Mouse (Mus musculus) lung, postnatal 0 days (tissue): ENCODE data around the gene Sncg. TPM values are rescaled to one million over a fixed set of nuclear protein-coding genes. Genes with fewer than 3 reads are reported as not detected.
"Not testable (repeated sequence)": the region's sequence is repeated elsewhere in the genome, so short reads cannot be mapped to it uniquely, and the experiment has no call there.

Experiments used
- ATAC-seq: fragments of 200-750 bp; cut with Nextera tagmentation; 2 replicates; pipeline ENCODE4 v1.8.0; 2017; ENCODE audit warnings: moderate library complexity
- DNase-seq: peaks from one replicate; pipeline ENCODE4 v3.0.0-alpha.2; 2016; ENCODE audit warnings: low spot score
- H3K27ac ChIP-seq: fragments of 300-500 bp; sonication (generic); 2 replicates; pipeline ENCODE4 v1.5.1; 2014; ENCODE audit warnings: antibody characterized with exemption, mild to moderate bottlenecking, low read length, mixed read lengths
- H3K27me3 ChIP-seq: fragments of 300-500 bp; sonication (generic); replicated peaks from 2 replicates; pipeline ENCODE4 v1.6.1; 2014; ENCODE audit warnings: low read length, mixed read lengths; ENCODE audit not compliant: insufficient read depth
- H3K36me3 ChIP-seq: fragments of 300-500 bp; sonication (generic); 2 replicates; pipeline ENCODE4 v1.6.1; 2014; ENCODE audit warnings: low read length, mixed read lengths; ENCODE audit not compliant: insufficient read depth
- H3K4me1 ChIP-seq: fragments of 300-500 bp; sonication (generic); 2 replicates; pipeline ENCODE4 v1.6.1; 2014; ENCODE audit warnings: antibody characterized with exemption, low read depth, low read length, mixed read lengths; ENCODE audit not compliant: insufficient read depth
- H3K4me2 ChIP-seq: fragments of 300-500 bp; sonication (generic); replicated peaks from 2 replicates; pipeline ENCODE4 v1.6.1; 2014; ENCODE audit warnings: low read depth, mild to moderate bottlenecking, low read length, moderate library complexity, mixed read lengths
- H3K4me3 ChIP-seq: fragments of 300-500 bp; sonication (generic); 2 replicates; pipeline ENCODE4 v1.5.1; 2014; ENCODE audit warnings: low read depth, low read length
- H3K9ac ChIP-seq: fragments of 300-500 bp; sonication (generic); replicated peaks from 2 replicates; pipeline ENCODE4 v1.6.1; 2014; ENCODE audit warnings: low read depth, mild to moderate bottlenecking
- H3K9me3 ChIP-seq: fragments of 300-500 bp; sonication (generic); 2 replicates; pipeline ENCODE4 v1.6.1; 2016; ENCODE audit warnings: low read length, mixed read lengths
- CTCF ChIP-seq: IDR thresholded peaks from 2 replicates; pipeline ENCODE4 v1.5.1; 2016; ENCODE audit warnings: antibody characterized with exemption, mild to moderate bottlenecking
- EP300 ChIP-seq: IDR thresholded peaks from 2 replicates; pipeline ENCODE4 v1.6.1; 2016; ENCODE audit warnings: antibody characterized with exemption, mild to moderate bottlenecking, control low read depth
- WGBS: fragments of 180-500 bp; shearing (Covaris S2); extraction: QIAGEN DNeasy Blood & Tissue Kit; methylation state at CpG from one replicate; pipeline ENCODE4 v1.1.7; 2014; 5-methylcytosine and 5-hydroxymethylcytosine counted together
- polyA plus RNA-seq: library from polyadenylated mRNA; unstranded; fragments of >200 nt; fragmentation: Nextera tagmentation; extraction: Ambion mirVana; gene quantifications from 2 replicates; pipeline ENCODE4 v1.2.1, GENCODE M21; 2015

Gene Sncg
- polyA plus RNA-seq: 2.1 and 2.2 TPM in 2 replicates

DNA sequence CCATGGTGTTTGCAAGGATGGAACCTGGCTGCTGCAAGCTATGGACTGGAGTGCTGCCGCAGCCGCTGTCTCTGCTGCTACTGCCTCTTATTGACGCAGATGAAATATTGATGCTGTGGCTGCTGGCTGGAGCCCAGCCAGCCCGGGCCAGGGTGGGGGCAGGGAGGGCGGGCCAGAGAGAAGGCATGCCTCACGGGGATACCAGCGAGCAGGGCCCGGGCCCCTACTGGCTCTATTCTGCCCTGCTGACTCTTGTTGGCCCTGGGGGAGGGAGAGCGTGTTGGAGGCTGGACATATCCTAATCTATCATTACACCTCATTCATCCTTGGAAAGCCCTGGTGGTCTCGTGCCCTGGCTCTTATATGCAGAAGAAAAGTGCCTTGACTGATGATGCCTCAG is at the start of gene Sncg:
TSS of gene Sncg (minus strand) at position 213 of the 400 bp plus-strand sequence.
- H3K27ac ChIP-seq: no peak within 1 kb of the TSS
- no peaks in the 10 kb centered on the region for H3K9me3 ChIP-seq
- no peak within 1 kb of the TSS for H3K9ac ChIP-seq
- H3K27me3 ChIP-seq: no peaks in the 10 kb centered on the region
- 0 out of 2 replicates have a peak, but pooled peaks cover 4% of the 10 kb centered on the region for H3K4me1 ChIP-seq
- DNase-seq (no peak), ATAC-seq (0 out of 2 replicates have a peak, but pooled peaks have one; percentile 16)
- 23% methylated on average over 10 of the region's 10 CpGs for WGBS
- H3K36me3 ChIP-seq: no peaks in the 10 kb centered on the region
- peak within 1 kb of the TSS; percentile 19 for H3K4me3 ChIP-seq
- TF ChIP-seq CTCF: no peak
- no peak for TF ChIP-seq EP300
- H3K4me2 ChIP-seq: peak within 1 kb of the TSS; percentile 30

DNA sequence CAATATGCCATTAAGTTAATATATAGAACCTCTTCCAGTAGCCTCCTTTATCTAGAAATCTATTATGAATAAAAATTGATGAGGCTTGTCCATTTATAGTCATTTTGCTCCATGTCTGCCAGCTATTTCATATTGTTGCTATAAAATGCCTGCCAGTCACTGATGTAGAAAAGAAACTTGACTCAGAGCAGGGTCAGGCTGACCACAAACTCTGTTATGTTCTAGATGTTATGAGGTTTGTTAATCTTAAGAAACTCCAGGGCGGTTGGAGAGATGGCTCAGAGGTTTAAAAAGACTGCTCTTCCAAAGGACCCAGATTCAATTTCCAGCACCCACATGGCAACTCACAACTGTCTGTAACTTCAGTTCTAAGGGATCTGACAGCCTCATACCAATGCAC is 46.5 kb upstream of the Sncg start:
- TF ChIP-seq EP300 (no peak), CTCF (no peak)
- Histone ChIP-seq H3K9ac (no peak overlapping the region), H3K27ac (no peak overlapping the region), H3K36me3 (no peaks in the 10 kb centered on the region), H3K4me2 (no peak overlapping the region), H3K9me3 (no peaks in the 10 kb centered on the region), H3K4me3 (no peak overlapping the region), H3K27me3 (no peaks in the 10 kb centered on the region), H3K4me1 (no peaks in the 10 kb centered on the region)
- DNase-seq (no peak), ATAC-seq (no peak)
- 92% methylated on average over 1 of the region's 1 CpGs for WGBS

DNA sequence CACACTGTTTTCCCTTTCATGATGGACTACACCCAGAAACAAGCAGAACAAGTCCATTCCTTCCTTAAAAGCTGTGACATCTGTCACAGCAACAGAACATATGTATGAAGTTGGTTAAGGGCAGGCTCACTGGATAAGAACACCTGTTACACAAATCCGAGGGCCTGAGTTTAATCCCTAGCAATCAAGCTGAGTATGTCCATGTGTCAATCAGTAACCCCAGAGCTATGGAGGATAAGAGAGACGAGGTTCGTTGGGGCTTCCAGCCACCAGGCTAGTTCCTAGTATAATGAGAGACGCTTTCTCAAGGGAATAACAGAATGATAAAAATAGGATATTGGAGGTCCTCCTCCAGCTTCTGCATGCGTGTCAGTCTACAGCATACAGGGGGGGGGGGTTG is 42.9 kb upstream of the Sncg start:
- Histone ChIP-seq H3K4me2 (no peak overlapping the region), H3K4me1 (no peaks in the 10 kb centered on the region), H3K4me3 (no peak overlapping the region), H3K9me3 (no peaks in the 10 kb centered on the region), H3K9ac (no peak overlapping the region), H3K27me3 (no peaks in the 10 kb centered on the region), H3K27ac (no peak overlapping the region), H3K36me3 (0 out of 2 replicates have a peak, but pooled peaks cover 17% of the 10 kb centered on the region)
- DNase-seq (no peak), ATAC-seq (no peak)
- TF ChIP-seq EP300 (no peak), CTCF (no peak)
- WGBS: 89% methylated on average over 5 of the region's 5 CpGs

DNA sequence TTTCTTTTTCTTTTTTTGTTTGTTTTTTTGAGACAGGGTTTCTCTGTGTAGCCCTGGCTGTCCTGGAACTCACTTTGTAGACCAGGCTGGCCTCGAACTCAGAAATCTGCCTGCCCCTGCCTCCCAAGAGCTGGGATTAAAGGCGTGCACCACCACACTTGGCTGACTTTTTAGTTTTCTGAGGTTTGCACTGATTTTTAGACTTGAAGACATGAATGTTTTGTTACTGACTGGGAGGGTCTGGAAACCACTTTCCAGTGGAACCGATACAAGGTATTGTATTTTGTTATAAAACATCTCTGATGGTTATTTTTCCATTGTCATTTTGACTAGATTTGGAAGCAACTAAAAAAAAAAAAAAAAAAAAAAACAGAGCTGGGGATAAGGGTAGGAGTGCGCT is 42.4 kb upstream of the Sncg start:
- H3K27ac ChIP-seq, H3K4me1 ChIP-seq, DNase-seq, H3K27me3 ChIP-seq, H3K4me3 ChIP-seq, ATAC-seq, H3K9ac ChIP-seq, H3K9me3 ChIP-seq, H3K4me2 ChIP-seq: not testable (repeated sequence)
- H3K36me3 ChIP-seq: 0 out of 2 replicates have a peak, but pooled peaks cover 17% of the 10 kb centered on the region
- 95% methylated on average over 4 of the region's 4 CpGs for WGBS

DNA sequence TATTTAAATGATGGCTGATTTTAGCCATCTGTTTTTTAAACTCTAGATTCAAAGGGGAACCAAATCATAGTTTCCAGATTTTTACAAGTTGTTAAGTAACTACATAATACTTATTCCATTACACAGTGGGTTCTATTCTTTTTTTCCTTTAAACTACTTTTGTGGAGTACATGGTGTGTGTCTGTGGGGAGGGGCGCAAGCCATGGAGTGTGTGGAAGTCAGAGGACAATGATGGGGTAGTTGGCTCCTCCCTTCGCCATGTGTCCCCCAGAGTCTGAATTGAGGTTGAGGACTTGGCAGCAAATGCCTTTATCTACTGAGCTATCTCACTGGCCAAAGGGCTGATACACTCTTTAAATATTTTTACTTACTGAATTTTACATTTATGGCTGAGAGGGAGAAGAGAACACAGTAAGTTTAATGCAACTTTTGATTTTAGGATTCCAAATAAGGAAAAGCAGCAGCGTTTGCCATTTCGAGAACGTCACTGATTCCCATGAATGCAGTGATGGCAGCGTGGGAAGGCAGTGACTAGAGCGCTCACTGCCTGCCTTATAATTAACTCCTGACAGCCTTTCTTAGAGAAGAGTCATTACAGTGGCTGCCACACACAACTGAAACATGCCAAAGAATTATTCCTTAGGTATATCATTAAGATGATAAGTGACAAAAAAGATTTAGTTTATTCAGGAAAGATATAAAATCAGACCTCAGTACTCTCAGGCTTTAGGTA is 37.7 kb upstream of the Sncg start:
- no peak overlapping the region for H3K9ac ChIP-seq
- H3K4me1 ChIP-seq: no peaks in the 10 kb centered on the region
- TF ChIP-seq EP300 (no peak), CTCF (no peak)
- DNase-seq (no peak), ATAC-seq (no peak)
- no peaks in the 10 kb centered on the region for H3K9me3 ChIP-seq
- WGBS: 91% methylated on average over 7 of the region's 7 CpGs
- H3K4me3 ChIP-seq: no peak overlapping the region
- H3K4me2 ChIP-seq: no peak overlapping the region
- H3K27me3 ChIP-seq: no peaks in the 10 kb centered on the region
- peaks cover 17% of the 10 kb centered on the region; the same call in 1 of the 2 replicates for H3K36me3 ChIP-seq
- no peak overlapping the region for H3K27ac ChIP-seq

DNA sequence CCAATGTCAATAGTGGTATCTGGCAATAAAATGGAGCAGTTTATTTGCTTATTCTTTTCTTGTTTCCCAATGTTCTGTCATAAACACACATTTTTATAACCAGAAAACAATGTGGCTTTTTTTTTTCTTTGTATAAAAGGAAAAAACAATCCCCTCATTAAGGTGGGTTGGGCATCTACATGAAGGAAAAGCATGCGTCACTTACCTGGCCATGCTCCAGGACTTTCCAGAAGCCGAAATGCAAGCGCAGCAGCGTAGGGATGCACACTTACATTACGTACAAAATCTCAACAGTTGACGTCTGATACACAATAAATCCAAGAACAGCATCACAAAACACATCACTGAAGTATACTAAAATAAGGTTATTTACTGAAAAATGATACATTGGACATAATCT is 36.1 kb upstream of the Sncg start:
- no peak overlapping the region for H3K4me2 ChIP-seq
- TF ChIP-seq EP300: no peak
- TF ChIP-seq CTCF: no peak
- H3K4me3 ChIP-seq: no peak overlapping the region
- no peaks in the 10 kb centered on the region for H3K27me3 ChIP-seq
- DNase-seq (no peak), ATAC-seq (no peak)
- peaks cover 17% of the 10 kb centered on the region; the same call in 1 of the 2 replicates for H3K36me3 ChIP-seq
- WGBS: 83% methylated on average over 6 of the region's 6 CpGs
- H3K9me3 ChIP-seq: no peaks in the 10 kb centered on the region
- no peaks in the 10 kb centered on the region for H3K4me1 ChIP-seq
- no peak overlapping the region for H3K27ac ChIP-seq
- no peak overlapping the region for H3K9ac ChIP-seq
